Mouse (Mus musculus) liver, embryonic 15.5 days (tissue): ENCODE data around the gene Mycl. TPM values are rescaled to one million over a fixed set of nuclear protein-coding genes. Genes with fewer than 3 reads are reported as not detected.
A peak's percentile ranks its signal among the peaks of the same experiment; 100 is the strongest.
"Not testable (repeated sequence)": the region's sequence is repeated elsewhere in the genome, so short reads cannot be mapped to it uniquely, and the experiment has no call there.

Experiments
- ATAC-seq: fragments of 200-750 bp; cut with Nextera tagmentation; 2 replicates; pipeline ENCODE4 v1.8.0; 2017; ENCODE audit warnings: moderate number of reproducible peaks, mild to moderate bottlenecking, moderate library complexity; ENCODE audit not compliant: insufficient read depth
- H3K27ac ChIP-seq: fragments of 300-500 bp; sonication (generic); replicated peaks from 2 replicates; pipeline ENCODE4 v1.5.1; 2015; ENCODE audit warnings: mild to moderate bottlenecking, inconsistent platforms
- H3K27me3 ChIP-seq: fragments of 300-500 bp; sonication (generic); 2 replicates; pipeline ENCODE4 v1.6.1; 2015; ENCODE audit warnings: mild to moderate bottlenecking, inconsistent platforms
- H3K36me3 ChIP-seq: fragments of 300-500 bp; sonication (generic); replicated peaks from 2 replicates; pipeline ENCODE4 v1.6.1; 2015; ENCODE audit warnings: moderate library complexity, mild to moderate bottlenecking, inconsistent platforms
- H3K4me1 ChIP-seq: fragments of 300-500 bp; sonication (generic); replicated peaks from 2 replicates; pipeline ENCODE4 v1.6.1; 2015; ENCODE audit warnings: inconsistent platforms
- H3K4me2 ChIP-seq: fragments of 300-500 bp; sonication (generic); 2 replicates; pipeline ENCODE4 v1.6.1; 2015; ENCODE audit warnings: moderate library complexity, mild to moderate bottlenecking, inconsistent platforms
- H3K4me3 ChIP-seq: fragments of 300-500 bp; sonication (generic); replicated peaks from 2 replicates; pipeline ENCODE4 v1.5.1; 2015; ENCODE audit warnings: mild to moderate bottlenecking, inconsistent platforms
- H3K9ac ChIP-seq: fragments of 300-500 bp; sonication (generic); 2 replicates; pipeline ENCODE4 v1.6.1; 2015; ENCODE audit warnings: moderate library complexity, mild to moderate bottlenecking, inconsistent platforms
- H3K9me3 ChIP-seq: fragments of 300-500 bp; sonication (generic); replicated peaks from 2 replicates; pipeline ENCODE4 v1.6.1; 2016; ENCODE audit warnings: inconsistent platforms
- WGBS: fragments of 180-500 bp; shearing (Covaris S2); methylation state at CpG from one replicate; pipeline ENCODE4 v1.1.7; 2015; ENCODE audit warnings: mixed read lengths; ENCODE audit not compliant: insufficient replicate concordance; 5-methylcytosine and 5-hydroxymethylcytosine counted together
- polyA plus RNA-seq: library from polyadenylated mRNA; unstranded; fragments of >200 nt; fragmentation: Nextera tagmentation; extraction: Ambion mirVana; gene quantifications from 2 replicates; pipeline ENCODE4 v1.2.1, GENCODE M21; 2015

The Mycl gene
- polyA plus RNA-seq, 1 experiment from 2014 or later: 0.89 TPM

GRCm38 (mm10) chr4:122981930-122982329 is 13.5 kb upstream of the Mycl start:
- H3K27ac ChIP-seq: no peak overlapping the region
- WGBS: 29% methylated on average over 3 of the region's 3 CpGs
- ATAC-seq: no peak

GRCm38 (mm10) chr4:122982537-122982936 is 12.9 kb upstream of the Mycl start:
- Histone ChIP-seq H3K9me3 (no peaks in the 10 kb centered on the region), H3K36me3 (no peaks in the 10 kb centered on the region), H3K4me1 (no peaks in the 10 kb centered on the region), H3K4me2 (no peak overlapping the region), H3K27ac (no peak overlapping the region), H3K4me3 (no peak overlapping the region), H3K27me3 (peaks cover 53% of the 10 kb centered on the region), H3K9ac (no peak overlapping the region)
- WGBS: 45% methylated on average over 3 of the region's 3 CpGs
- no peak for ATAC-seq

More at GRCm38 (mm10) chr4:122981930-122982329, 13.5 kb upstream of the Mycl start:
- peaks cover 53% of the 10 kb centered on the region for H3K27me3 ChIP-seq
- no peak overlapping the region for H3K4me3 ChIP-seq
- no peaks in the 10 kb centered on the region for H3K36me3 ChIP-seq
- no peak overlapping the region for H3K4me2 ChIP-seq
- no peak overlapping the region for H3K9ac ChIP-seq
- no peaks in the 10 kb centered on the region for H3K4me1 ChIP-seq
- H3K9me3 ChIP-seq: no peaks in the 10 kb centered on the region

- Histone ChIP-seq H3K27ac (no peak overlapping the region), H3K4me2 (peak overlapping the region; percentile 23; the same call in 1 of the 2 replicates), H3K4me1 (no peaks in the 10 kb centered on the region), H3K4me3 (no peak overlapping the region), H3K9me3 (no peaks in the 10 kb centered on the region), H3K9ac (no peak overlapping the region), H3K36me3 (no peaks in the 10 kb centered on the region), H3K27me3 (peaks cover 52% of the 10 kb centered on the region)
- WGBS: 10% methylated on average over 17 of the region's 17 CpGs
- ATAC-seq: no peak
Measured at GRCm38 (mm10) chr4:122983486-122984261, 11.8 kb upstream of the Mycl start.

- no peaks in the 10 kb centered on the region for H3K9me3 ChIP-seq
- H3K27me3 ChIP-seq: peaks cover 46% of the 10 kb centered on the region
- no peaks in the 10 kb centered on the region for H3K36me3 ChIP-seq
- H3K4me1 ChIP-seq: no peaks in the 10 kb centered on the region
- H3K27ac ChIP-seq: no peak overlapping the region
- H3K4me2 ChIP-seq: no peak overlapping the region
- no peak for ATAC-seq
- no peak overlapping the region for H3K4me3 ChIP-seq
- H3K9ac ChIP-seq: no peak overlapping the region
- 16% methylated on average over 8 of the region's 8 CpGs for WGBS
Measured at GRCm38 (mm10) chr4:122985110-122985509, 10.3 kb upstream of the Mycl start.

GRCm38 (mm10) chr4:122987421-122987820 is 8.0 kb upstream of the Mycl start:
- H3K4me1 ChIP-seq: no peaks in the 10 kb centered on the region
- WGBS: 51% methylated on average over 4 of the region's 4 CpGs
- ATAC-seq: no peak
- H3K9ac ChIP-seq: no peak overlapping the region
- H3K4me2 ChIP-seq: no peak overlapping the region
- no peaks in the 10 kb centered on the region for H3K36me3 ChIP-seq
- no peaks in the 10 kb centered on the region for H3K9me3 ChIP-seq
- H3K4me3 ChIP-seq: no peak overlapping the region
- H3K27ac ChIP-seq: no peak overlapping the region
- peaks cover 28% of the 10 kb centered on the region for H3K27me3 ChIP-seq

GRCm38 (mm10) chr4:122988004-122988403 is 7.4 kb upstream of the Mycl start:
- not testable (repeated sequence) for ATAC-seq, H3K9me3 ChIP-seq, H3K36me3 ChIP-seq, H3K4me1 ChIP-seq, H3K4me3 ChIP-seq, H3K9ac ChIP-seq, H3K27ac ChIP-seq, H3K4me2 ChIP-seq
- WGBS: 51% methylated on average over 3 of the region's 3 CpGs
- peaks cover 23% of the 10 kb centered on the region for H3K27me3 ChIP-seq

- no peak overlapping the region for H3K27ac ChIP-seq
- H3K9ac ChIP-seq: no peak overlapping the region
- H3K4me2 ChIP-seq: no peak overlapping the region
- peaks cover 24% of the 10 kb centered on the region for H3K27me3 ChIP-seq
- no peak overlapping the region for H3K4me3 ChIP-seq
- no peaks in the 10 kb centered on the region for H3K36me3 ChIP-seq
- H3K4me1 ChIP-seq: peaks cover 9% of the 10 kb centered on the region
- no peak for ATAC-seq
- WGBS: 13% methylated on average over 1 of the region's 1 CpGs
- no peaks in the 10 kb centered on the region for H3K9me3 ChIP-seq
Measured at GRCm38 (mm10) chr4:122991177-122991576, 4.3 kb upstream of the Mycl start.

GRCm38 (mm10) chr4:122992276-122992675 is 3.2 kb upstream of the Mycl start:
- Histone ChIP-seq H3K27ac (no peak overlapping the region), H3K9ac (no peak overlapping the region), H3K9me3 (no peaks in the 10 kb centered on the region), H3K27me3 (peaks cover 32% of the 10 kb centered on the region), H3K36me3 (no peaks in the 10 kb centered on the region), H3K4me1 (peaks cover 17% of the 10 kb centered on the region), H3K4me3 (no peak overlapping the region), H3K4me2 (no peak overlapping the region)
- WGBS: 51% methylated on average over 3 of the region's 3 CpGs
- no peak for ATAC-seq

GRCm38 (mm10) chr4:122996221-122996617 is 767 bp downstream of the Mycl start:
- ATAC-seq: no peak
- Histone ChIP-seq H3K36me3 (no peaks in the 10 kb centered on the region), H3K4me1 (peaks cover 20% of the 10 kb centered on the region), H3K4me2 (peak overlapping the region; percentile 75), H3K9me3 (no peaks in the 10 kb centered on the region), H3K4me3 (peak overlapping the region; percentile 59), H3K27ac (no peak overlapping the region), H3K9ac (peak overlapping the region; percentile 32; the same call in 1 of the 2 replicates), H3K27me3 (peaks cover 72% of the 10 kb centered on the region)
- WGBS: under 1% methylated on average over 32 of the region's 32 CpGs

GRCm38 (mm10) chr4:122996618-122997381 is 1.3 kb downstream of the Mycl start:
- no peak overlapping the region for H3K27ac ChIP-seq
- peak overlapping the region; percentile 59 for H3K4me3 ChIP-seq
- H3K4me2 ChIP-seq: peak overlapping the region; percentile 75
- H3K9ac ChIP-seq: peak overlapping the region; percentile 32; the same call in 1 of the 2 replicates
- H3K4me1 ChIP-seq: peaks cover 20% of the 10 kb centered on the region
- no peak for ATAC-seq
- H3K9me3 ChIP-seq: no peaks in the 10 kb centered on the region
- peaks cover 74% of the 10 kb centered on the region for H3K27me3 ChIP-seq
- under 1% methylated on average over 47 of the region's 47 CpGs for WGBS
- H3K36me3 ChIP-seq: no peaks in the 10 kb centered on the region

- no peak overlapping the region for H3K27ac ChIP-seq
- H3K27me3 ChIP-seq: peaks cover 76% of the 10 kb centered on the region
- 25% methylated on average over 12 of the region's 12 CpGs for WGBS
- peak overlapping the region; percentile 23 for H3K4me2 ChIP-seq
- no peaks in the 10 kb centered on the region for H3K36me3 ChIP-seq
- ATAC-seq: peak; percentile 51
- peaks cover 20% of the 10 kb centered on the region for H3K4me1 ChIP-seq
- H3K9ac ChIP-seq: no peak overlapping the region
- no peak overlapping the region for H3K4me3 ChIP-seq
- no peaks in the 10 kb centered on the region for H3K9me3 ChIP-seq
Measured at GRCm38 (mm10) chr4:122998537-122999262, 3.2 kb downstream of the Mycl start.
